Mouse (Mus musculus): Measurements from ENCODE around the gene Prex1.
A peak's percentile ranks its signal among the peaks of the same experiment; 100 is the strongest.

Gene Prex1

DNA sequence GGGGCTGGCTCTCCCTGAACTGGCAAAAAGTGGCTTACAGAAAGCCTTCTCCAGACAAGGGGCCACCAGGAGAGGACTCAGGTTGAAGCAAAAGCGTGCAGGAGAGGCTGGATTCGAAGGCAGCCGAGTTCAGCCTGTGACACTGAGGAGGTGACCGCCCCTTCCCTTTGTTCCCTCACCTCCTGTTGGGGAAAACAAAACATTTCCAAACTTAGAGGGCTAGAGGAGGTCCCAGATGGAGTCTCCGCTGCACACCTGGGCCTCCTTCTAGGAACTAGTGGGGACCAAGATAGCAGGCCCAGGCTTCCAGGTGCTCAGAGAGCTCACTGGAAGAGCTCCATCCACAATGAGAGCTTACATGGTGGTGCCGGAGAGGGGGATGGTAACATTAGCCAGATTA is 161.0 kb downstream of the Prex1 start:
- DNase-seq, result no peak

DNA sequence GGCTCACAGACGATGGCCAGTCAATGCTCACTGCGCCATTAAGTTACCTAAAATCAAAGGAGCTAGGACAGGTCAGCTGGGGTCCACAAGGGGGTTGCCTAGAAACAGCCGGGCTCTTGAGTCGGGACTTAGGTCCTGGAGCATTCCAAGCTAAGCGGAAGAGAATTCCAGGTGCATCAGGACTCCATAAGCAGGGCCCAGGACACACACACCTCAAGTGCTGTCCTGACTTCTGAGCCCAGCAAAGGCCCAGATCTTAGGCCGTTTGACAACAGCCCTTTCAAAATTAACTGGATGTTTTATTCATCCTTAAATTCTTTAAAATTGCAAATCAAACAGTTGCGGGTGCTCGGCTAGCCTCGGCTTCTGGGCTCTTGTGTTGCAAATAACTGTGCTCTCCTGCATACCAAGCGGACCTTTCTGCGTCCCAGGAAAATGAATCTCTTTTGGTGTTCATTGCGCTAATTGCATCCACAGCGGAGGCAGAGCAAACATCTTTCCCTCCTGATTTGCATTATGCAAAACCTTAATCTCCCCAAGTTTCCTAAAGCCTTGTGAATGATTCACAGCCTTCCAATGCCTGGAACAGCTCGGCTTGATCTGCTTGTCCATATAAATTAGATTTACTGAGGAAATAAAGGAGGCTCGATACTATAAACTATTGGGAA is 161.7 kb downstream of the Prex1 start:
- DNase-seq, result no peak

DNA sequence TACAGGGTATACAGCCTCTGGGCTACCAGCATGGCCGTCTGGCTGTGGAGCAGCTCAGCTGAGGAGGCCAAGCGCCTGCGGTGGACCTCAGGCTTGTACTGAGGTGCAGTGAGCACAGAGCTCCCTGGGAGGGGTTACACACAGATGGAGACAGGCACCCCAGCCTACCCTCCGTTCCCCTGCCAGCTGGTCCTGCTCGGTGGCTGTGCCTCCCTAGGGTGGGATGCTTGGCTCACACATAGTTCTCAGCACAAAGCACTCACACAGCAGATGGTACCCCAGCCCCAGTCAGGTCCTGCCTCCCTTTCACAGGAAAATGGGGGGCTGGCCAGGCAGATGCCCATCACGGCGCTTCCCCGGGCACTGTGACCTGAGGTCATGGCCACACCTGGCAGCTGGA is 163.8 kb downstream of the Prex1 start:
- no peak for DNase-seq

DNA sequence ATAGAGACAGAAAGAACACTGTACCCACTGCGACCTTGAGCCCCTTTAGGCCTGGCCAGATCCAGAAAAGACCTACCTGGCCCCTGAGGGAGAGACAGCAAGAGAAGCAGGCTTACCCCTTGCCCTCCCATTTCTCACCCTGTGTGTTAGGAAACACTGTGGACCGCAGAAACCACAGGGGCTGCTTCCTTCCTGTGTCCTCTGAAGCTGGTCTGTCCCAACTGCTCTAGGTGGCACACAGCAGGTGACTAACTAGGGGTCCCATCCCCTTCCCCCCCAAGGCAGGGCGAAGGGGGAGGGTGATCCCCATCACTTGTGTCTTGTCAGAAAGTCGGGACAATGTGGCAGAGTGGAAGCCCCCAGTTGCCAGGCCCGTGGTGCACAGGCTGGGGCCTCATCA is 164.6 kb downstream of the Prex1 start:
- no peak for DNase-seq

DNA sequence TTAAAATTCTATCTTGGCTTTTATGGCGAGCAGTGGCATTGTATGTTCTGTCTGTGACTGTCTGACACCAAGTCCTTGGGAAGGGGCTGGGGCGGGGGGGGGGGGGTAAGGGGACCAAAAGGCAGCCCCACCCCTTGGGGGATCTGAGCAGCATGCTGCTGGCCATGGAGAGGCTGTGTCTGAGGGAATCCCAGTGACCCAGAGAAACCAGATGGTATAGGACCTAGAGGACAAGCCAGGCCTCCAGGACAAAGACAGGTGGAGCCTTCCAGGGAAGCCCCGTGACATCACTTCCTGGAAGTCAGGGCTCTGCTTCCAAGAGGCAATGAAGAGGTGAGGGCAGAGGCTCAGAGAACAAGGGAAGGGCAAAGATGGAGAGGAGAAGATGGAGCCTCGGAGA is 168.1 kb downstream of the Prex1 start:
- no peak for DNase-seq

DNA sequence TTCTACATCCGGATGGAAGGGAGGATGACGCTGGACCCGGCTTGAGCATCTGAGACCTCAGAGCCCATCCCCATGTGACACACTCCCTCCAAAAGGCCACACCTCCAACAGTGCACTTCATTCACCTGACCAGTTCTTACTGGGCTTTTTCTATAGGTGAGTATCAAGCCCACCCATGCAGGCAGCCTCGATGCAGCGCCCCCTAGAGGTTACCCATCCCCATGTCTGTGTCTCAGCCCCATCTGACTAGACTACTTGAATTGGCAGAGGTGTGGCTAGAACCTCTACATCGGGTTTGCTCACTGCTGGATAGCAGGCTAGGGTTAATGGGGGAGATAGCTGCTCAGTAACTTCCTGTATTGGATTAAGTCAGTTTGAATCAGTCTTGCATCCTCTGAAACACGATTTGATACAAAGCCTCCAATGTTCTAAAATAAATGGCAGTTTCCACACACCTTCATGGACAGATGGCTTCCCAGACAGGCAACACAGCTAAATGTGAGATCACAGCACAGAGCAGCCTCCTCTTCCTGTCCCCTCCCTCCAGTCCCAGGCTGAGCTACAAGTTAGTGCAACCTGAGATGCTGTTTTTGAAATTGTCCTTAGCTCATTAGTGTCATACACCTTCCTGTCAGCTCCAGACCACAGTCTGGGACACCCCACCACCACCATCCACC is 168.9 kb downstream of the Prex1 start:
- DNase-seq, result no peak

DNA sequence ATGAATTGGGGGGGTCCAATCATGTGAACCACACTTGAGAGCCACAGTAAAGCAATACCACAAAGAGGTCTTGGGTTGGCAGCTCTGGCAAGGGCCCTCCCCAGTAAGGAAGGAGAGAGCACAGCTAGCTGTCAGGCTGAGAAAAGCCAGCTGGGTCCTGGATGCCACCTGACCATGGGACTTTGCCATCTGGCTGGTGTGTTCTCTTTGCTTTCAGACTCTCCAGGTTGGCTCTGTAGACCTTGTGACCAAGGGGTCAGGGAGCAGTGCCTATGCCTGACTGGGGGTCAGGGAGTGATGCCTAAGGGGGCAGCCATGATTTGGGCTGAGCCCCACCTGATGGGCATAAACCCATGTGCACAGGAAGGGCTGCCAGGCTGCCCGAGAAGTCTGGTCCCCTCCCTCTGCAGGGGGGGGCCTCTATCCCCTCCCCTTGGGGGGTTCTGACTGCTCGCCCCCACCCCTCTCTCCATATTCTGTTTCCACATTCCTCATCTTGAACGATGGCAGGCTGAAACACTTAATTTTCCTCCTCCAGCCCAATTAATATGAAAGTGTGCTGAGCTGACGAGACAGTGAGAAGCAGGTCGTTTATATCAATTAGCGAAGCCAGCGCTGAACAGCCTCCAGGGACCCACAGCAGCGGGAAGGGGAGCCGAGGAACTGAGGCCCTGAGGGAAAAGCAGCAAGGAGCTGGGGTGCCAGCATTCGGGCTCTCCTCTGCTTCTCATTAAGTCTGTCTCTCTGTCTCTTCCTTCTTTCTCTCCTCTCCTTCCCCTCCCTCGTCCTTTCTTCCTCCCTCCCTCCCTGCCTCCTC is 172.3 kb downstream of the Prex1 start:
- no peak for DNase-seq

DNA sequence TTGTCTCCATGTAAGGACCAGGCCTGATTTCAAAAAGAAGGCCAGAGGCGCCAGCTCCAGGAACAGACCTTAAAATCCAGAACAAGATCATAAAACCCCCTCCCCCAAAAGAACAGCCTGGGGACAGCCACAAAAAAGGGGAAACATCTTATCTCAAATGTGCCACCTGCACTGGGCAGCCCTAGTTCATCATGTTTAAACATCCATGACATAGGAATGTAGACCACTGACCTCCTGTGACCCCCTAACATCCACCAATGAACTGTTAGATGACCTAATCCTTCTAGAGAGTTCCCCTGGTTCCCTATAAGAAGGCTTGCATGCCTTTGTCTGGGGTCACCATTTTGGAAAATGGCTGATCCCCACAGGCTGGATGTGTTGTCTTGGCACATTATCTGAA is 173.4 kb downstream of the Prex1 start:
- DNase-seq, result no peak

DNA sequence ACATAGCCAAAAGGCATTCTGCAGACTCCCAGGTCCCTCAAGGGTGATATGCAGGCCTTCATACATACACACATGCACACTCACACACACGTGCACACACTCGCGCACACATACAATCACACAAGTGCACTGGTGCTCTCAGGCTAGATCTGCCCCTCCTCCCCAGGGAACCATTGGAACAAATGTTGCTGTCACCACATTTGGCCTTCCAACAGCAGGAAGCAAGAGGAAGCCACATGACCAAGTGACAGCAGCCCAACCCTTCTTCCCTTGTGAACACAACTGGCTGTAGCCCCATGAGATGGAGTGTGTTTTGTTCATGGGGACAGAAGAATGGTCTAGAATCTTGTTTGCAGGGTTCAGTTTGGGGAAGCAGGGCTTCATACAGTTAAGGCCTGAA is 176.7 kb downstream of the Prex1 start:
- DNase-seq, result peak; percentile 14 to 21

DNA sequence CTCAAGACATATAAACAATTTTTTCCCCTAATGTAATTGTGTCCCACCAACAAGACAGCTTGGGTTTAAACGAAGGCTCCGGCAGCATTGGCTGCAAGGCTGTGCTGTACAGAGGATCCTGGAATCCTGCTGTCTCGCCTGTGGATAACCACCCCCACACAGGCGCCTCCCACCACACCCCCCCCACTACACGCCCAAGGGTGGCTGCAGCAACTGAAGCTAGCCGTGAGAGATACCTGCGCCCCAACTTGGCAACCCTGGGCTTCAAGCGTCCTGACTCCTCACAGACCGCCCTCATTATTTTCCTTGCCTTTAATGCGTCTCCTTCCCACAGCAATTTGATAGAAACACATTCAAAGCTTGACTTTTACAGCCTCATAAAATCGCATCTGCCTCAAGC is 178.1 kb downstream of the Prex1 start:
- DNase-seq, result no peak

DNA sequence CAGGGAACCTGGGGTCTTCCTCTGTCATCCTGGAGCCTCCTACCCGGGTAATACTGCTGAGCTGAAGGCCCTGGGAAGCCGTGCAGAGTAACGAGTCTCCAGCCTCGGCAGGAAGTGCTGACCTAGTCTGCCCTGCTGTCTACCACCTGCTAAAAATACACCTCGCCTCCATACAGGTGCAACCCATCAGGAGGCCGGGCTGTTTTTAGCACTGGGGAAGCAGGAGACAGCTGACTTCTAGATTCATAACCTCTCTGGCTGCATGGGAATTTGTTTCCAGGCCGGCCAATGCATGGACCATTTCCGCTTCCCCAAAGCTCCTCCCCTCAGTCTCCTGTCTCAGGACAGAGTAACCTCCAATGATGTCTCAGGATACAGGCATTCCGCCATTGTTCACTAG is 187.4 kb downstream of the Prex1 start:
- no peak for DNase-seq

DNA sequence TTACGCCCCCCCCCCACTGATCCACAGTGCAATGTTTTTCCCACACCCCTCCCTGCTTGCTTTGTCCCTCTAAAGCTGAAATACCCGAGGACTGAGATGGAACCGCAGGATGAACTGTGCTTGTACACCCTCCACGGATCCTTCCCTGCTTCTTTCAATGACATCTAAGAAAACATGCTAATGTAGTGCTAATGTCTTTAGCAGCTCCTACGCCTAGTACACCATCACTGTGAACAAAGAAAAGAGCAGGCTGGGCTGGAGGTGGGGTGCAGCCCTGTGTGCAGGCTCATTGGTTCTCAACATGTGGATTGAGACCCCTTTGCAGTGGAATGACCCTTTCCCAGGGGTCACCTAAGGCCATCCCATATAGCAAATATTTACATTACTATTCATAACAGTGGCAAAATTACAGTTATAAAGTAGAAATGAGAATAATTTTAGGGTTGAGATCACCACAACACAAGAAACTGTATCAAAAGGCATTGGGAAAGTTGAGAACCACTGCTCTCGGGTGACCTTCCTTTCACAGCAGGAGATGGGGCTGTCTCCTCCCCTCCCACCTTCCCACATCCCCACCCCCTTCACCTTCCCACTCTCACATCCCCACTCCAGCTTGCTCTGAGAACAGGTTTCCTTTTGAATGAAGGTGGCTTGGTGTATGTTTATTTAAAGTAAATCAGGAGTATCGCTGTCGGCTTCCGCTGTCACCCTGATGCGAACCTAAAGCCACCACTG is 190.3 kb downstream of the Prex1 start:
- DNase-seq, result no peak

DNA sequence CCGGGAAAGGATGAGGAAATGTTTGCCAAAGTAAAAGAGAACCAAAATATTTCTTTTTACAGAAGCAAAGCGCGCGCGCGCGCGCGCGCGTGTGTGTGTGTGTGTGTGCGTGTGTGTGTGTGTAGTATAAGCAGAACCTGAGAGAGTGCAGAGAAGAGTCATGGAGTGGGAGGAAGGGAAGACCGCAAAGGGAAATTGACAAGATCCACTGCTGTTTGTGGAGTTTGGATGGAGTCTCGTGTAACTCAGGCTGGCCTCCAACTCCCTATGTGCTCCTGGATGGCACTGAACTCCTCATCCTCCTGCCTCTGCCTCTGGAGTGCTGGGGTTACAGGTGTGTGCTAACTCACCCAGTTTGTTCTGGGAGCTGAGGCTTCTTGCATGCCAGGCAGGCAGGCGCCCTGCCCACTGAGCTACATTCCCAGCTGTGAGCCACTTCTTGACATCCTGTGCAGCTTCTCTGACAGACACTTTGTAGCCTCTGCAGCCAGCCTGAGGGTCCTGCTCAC is 191.0 kb downstream of the Prex1 start:
- DNase-seq, result no peak

DNA sequence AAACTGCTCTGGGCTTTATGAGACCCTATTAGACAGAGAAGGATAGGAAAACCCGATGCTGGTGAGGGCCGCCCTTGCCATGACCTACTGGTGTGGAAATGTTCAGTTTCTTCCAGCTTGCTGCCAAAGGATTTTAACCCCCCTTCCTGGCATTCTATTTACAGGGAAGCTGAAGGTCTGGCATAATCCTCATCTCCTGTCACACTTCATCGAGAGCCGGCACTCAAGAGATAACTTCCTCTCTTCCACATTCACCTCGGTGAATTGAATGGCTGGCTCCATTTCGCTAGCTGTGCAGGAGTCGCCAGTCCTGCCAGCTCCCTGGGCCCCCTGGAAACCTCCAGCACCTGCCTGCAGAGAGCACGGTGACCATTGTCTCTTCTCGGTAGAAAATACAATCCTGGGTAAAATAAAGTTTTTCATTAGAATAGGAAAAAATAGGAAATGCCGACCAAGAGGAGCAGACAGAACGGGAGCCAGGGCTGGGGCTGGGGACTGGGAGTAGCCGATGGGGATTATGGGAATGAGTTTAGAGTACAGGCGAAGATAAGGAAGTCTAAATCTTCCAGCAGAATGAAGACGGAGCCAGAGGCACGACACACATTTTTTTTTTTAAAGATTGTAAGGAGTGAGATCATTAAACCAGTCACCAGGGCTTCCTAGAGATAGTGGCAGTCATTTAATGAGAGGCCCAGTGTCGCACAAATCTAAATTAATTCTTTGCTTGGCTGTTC is 191.6 kb downstream of the Prex1 start:
- DNase-seq, result no peak

DNA sequence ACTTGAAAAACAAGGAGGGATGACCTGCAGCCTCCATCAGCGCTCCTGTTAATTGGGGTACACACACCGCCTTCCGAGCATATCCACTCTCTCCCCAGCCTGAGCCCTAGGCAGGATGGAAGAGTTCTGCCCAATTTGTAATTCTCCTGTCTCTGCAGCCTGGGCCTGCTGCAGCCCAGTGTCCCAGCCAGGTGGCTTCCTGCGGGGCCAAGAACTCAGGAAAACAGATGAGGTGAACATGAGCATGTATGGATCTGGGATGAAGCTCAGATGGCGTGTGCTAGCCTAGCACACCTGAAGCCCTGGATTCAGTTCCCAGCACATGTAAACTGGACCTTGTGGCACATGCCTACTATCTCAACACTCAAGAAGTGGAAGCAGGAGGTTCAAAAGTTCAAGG is 192.2 kb downstream of the Prex1 start:
- DNase-seq, result no peak

DNA sequence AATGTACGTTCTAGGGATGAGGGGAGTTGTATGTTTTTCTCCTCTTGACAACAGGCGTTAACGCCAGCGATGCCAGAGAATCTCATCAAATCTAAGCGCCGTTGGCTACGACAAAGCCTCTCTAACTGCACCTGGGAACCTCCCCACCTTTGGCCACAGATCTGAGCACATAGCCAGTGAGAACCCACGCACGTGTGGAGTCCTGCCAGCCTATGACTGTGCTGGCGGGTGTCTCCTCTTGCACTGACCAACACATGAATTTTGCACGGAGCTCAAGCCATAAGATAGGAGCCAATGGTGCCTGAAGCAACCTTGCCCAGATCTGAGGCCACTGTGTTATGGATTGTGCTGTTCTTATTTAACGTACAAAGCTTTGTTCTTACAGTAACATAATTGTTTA is 193.1 kb downstream of the Prex1 start:
- no peak for DNase-seq

DNA sequence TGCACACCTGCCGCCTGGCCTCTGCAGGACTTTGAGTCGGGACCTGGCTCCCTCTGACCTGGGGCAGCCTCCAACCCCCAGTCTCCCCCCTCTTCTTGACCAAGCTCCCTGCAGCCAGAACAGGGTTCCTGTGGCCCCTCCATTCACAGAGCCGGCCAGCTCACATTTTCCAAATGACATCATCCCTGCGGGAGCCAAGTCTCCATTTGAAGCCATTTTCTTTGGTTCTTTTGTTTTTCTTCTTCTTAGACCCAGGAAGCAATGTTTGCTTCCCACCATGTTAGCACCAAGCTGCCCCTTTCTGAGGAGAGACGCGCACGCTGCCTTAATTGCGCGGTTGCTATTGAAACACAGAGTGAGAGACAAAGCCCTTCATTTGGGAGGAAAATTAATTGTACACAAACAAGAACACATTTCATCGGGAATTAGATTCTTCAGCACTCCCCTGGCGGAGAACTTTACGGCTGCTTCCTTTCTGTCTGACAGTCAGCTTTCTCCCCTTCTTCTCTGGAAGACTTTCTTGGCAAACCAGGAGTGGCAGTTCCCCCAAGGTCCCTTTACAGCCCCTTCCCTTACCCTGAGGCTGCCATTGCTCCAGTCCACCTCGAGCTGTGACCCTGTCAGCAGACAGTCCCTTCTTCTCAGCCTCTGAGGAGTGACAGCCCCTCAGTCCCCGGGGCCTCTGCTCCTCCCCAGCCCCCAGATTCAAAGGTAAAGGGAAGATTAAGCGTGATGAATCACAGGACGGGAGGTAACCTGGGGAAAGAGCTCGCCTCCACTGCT is 196.0 kb downstream of the Prex1 start:
- DNase-seq, result peak; percentile 24 to 28

DNA sequence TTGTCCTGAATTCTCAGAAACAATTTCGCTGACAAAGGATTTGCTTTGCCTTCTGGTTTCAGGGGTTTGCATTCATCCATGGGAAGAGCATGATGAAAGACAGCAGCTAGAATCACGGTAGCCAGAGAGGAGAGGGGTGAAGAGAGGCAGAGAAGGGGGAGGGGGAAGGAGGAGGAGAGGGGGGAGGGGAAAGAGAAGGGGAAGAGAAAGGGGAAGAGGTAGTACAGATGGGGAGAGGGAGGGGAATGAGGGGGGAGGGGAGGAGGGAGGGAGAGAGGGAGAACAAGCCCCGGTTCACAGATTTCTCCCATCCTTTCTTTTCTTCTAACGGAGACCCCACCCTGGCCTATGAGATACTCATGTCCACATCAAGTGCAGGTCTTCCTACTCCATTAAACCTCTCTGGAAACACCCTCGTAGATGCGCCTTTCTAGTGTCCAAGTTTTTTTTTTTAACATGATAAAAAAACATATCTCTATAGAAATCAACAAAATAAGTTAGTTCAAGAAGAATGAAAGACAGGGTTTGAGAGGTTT is 196.7 kb downstream of the Prex1 start:
- no peak for DNase-seq
